Mouse (Mus musculus) myocyte (in vitro differentiated cells): ENCODE measurements at regions not wholly inside any gene's neighbourhood (a gene's known extent, or its start where the extent isn't known, plus 50 kb on each side); places are given as distances from the start of the nearest gene placed in this dataset.

Experiments used
- CEBPB ChIP-seq: IDR thresholded peaks from 2 replicates; pipeline ENCODE4 v1.6.1; 2011; ENCODE audit warnings: mild to moderate bottlenecking, moderate library complexity; ENCODE audit not compliant: poor library complexity, insufficient read depth, severe bottlenecking
- E2F4 ChIP-seq: IDR thresholded peaks from one replicate; pipeline ENCODE4 v1.6.1; 2011; ENCODE audit warnings: mild to moderate bottlenecking, control low read depth, moderate library complexity; ENCODE audit not compliant: insufficient read depth
- MAX ChIP-seq: IDR thresholded peaks from one replicate; pipeline ENCODE4 v1.6.1; 2011; ENCODE audit warnings: low read depth, mild to moderate bottlenecking, control low read depth
- MYOD1 ChIP-seq, 3 experiments: IDR thresholded peaks; one replicate each; pipeline ENCODE4 v1.6.1; 2011; ENCODE audit warnings: control low read depth in 2 of 3, low read depth in 2 of 3, mild to moderate bottlenecking in 2 of 3, moderate library complexity in 1 of 3; ENCODE audit not compliant: insufficient read length in 2 of 3, control insufficient read depth in 1 of 3
- MYOG ChIP-seq, 3 experiments: IDR thresholded peaks; one replicate each; pipeline ENCODE4 v1.6.1; 2011; ENCODE audit warnings: control low read depth in 2 of 3, low read depth in 2 of 3, mild to moderate bottlenecking in 2 of 3; ENCODE audit not compliant: insufficient read length in 2 of 3, control insufficient read depth in 1 of 3, insufficient read depth in 1 of 3
- POLR2A ChIP-seq: IDR thresholded peaks from one replicate; pipeline ENCODE4 v1.6.1; 2011; ENCODE audit warnings: low read depth, mild to moderate bottlenecking, control low read depth, moderate library complexity; ENCODE audit not compliant: insufficient read length
- POLR2AphosphoS2 ChIP-seq: IDR thresholded peaks from one replicate; pipeline ENCODE4 v1.6.1; 2011; ENCODE audit warnings: low read depth, control low read depth; ENCODE audit not compliant: insufficient read length
- REST ChIP-seq: IDR thresholded peaks from one replicate; pipeline ENCODE4 v1.6.1; 2011; ENCODE audit warnings: mild to moderate bottlenecking, control low read depth, moderate library complexity; ENCODE audit not compliant: insufficient read depth, insufficient read length
- TCF12 ChIP-seq: IDR thresholded peaks from one replicate; pipeline ENCODE4 v1.6.1; 2011; ENCODE audit warnings: mild to moderate bottlenecking, control low read depth; ENCODE audit not compliant: poor library complexity, insufficient read depth, severe bottlenecking
- TCF3 ChIP-seq: IDR thresholded peaks from one replicate; pipeline ENCODE4 v1.6.1; 2011; ENCODE audit warnings: low read depth, control low read depth; ENCODE audit not compliant: insufficient read length
- USF1 ChIP-seq: IDR thresholded peaks from one replicate; pipeline ENCODE4 v1.6.1; 2011; ENCODE audit warnings: low read depth, mild to moderate bottlenecking, control low read depth, moderate library complexity

GRCm38 (mm10) chr2:106200130-106200529 is 196.8 kb upstream of the Dnajc24 start:
- TF ChIP-seq POLR2A (no peak), USF1 (no peak), POLR2AphosphoS2 (no peak), E2F4 (no peak), MAX (no peak), TCF12 (no peak), REST (no peak), MYOG (IDR thresholded peaks at IDR 0.05; ENCODE audit: control insufficient read depth in 1 of 3, insufficient read depth in 1 of 3, insufficient read length in 2 of 3, low read depth in 2 of 3) (no peak), CEBPB (no peak), MYOD1 (IDR thresholded peaks at IDR 0.05; ENCODE audit: control insufficient read depth in 1 of 3, insufficient read length in 2 of 3, low read depth in 2 of 3) (no peak), TCF3 (no peak)
